Mouse (Mus musculus) bone marrow macrophage, adult 2 months (primary cell): ENCODE measurements around the gene Edn1. TPM values are rescaled to one million over a fixed set of nuclear protein-coding genes. Genes with fewer than 3 reads are reported as not detected.

Source experiments
- H3K27ac ChIP-seq: 2 replicates; pipeline ENCODE4 v1.5.1; 2012; ENCODE audit warnings: low read depth, low read length; ENCODE audit not compliant: insufficient read depth
- H3K4me1 ChIP-seq: 2 replicates; pipeline ENCODE4 v1.6.1; 2012; ENCODE audit warnings: low read length; ENCODE audit not compliant: control insufficient read depth, insufficient read depth
- H3K4me3 ChIP-seq: 2 replicates; pipeline ENCODE4 v1.5.1; 2012; ENCODE audit warnings: mild to moderate bottlenecking, low read length, moderate library complexity; ENCODE audit not compliant: insufficient read depth
- CTCF ChIP-seq: IDR thresholded peaks from 2 replicates; pipeline ENCODE4 v1.5.1; 2012; ENCODE audit warnings: low read depth, mild to moderate bottlenecking, low read length, moderate library complexity
- POLR2A ChIP-seq: IDR thresholded peaks from 2 replicates; pipeline ENCODE4 v1.6.1; 2012; ENCODE audit warnings: mild to moderate bottlenecking, low read depth, low read length, borderline replicate concordance
- polyA plus RNA-seq: library from polyadenylated mRNA; stranded (reverse); fragments of >200 nt; gene quantifications from 2 replicates; pipeline ENCODE4 v1.2.4, GENCODE M21; 2012; ENCODE audit not compliant: missing spikeins, insufficient read depth, insufficient read length

The Edn1 gene
- polyA plus RNA-seq, 1 experiment = not detected

GRCm38 (mm10) chr13:42345439-42345838, 44.2 kb downstream of the Edn1 start:
- Histone ChIP-seq H3K27ac (no peak overlapping the region), H3K4me3 (no peak overlapping the region), H3K4me1 (no peaks in the 10 kb centered on the region)
- TF ChIP-seq POLR2A (no peak), CTCF (no peak)

DNA sequence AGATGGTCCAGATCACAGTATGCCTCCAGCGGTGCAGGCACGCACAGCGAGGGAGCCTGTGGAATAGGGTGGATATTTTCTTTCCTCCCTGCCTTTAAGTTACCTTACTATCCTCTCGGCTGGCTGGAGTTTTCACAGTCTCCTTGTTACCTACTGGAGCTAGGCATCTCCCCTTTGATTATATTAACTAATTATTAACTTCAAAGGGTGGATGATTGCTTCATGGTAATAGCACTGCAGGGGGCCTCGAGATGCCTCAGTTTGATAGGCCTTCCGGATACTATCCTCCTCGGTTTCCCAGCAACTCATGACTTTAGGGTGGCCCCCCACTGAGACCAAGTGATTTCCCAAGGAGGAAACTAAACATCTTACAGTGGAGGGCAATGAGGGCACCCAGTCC, 45.1 kb downstream of the Edn1 start:
- Histone ChIP-seq H3K4me3 (no peak overlapping the region), H3K4me1 (no peaks in the 10 kb centered on the region), H3K27ac (no peak overlapping the region)
- TF ChIP-seq POLR2A (no peak), CTCF (no peak)

GRCm38 (mm10) chr13:42351675-42352074, 50.4 kb downstream of the Edn1 start:
- Histone ChIP-seq H3K4me3 (no peak overlapping the region), H3K27ac (no peak overlapping the region), H3K4me1 (no peaks in the 10 kb centered on the region)
- TF ChIP-seq CTCF (no peak), POLR2A (no peak)

Other genes starting within 250 kb of the Edn1 start
- gene Hivep1, start 249.5 kb upstream of the Edn1 start, polyA plus RNA-seq = 14.3 and 24.2 TPM in 2 replicates